Mouse (Mus musculus) heart, embryonic 13.5 days (tissue): ENCODE data around the gene Cyb561. TPM values are rescaled to one million over a fixed set of nuclear protein-coding genes. Genes with fewer than 3 reads are reported as not detected.

Experiments
- ATAC-seq: fragments of 200-750 bp; cut with Nextera tagmentation; 2 replicates; pipeline ENCODE4 v1.8.0; 2017; ENCODE audit warnings: moderate TSS enrichment; ENCODE audit not compliant: insufficient number of reproducible peaks, low FRiP score, low TSS enrichment; ENCODE audit errors: extremely low read depth
- H3K27ac ChIP-seq: fragments of 300-500 bp; sonication (generic); replicated peaks from 2 replicates; pipeline ENCODE4 v1.5.1; 2015; ENCODE audit warnings: moderate library complexity, mild to moderate bottlenecking, inconsistent platforms
- H3K27me3 ChIP-seq: fragments of 300-500 bp; sonication (generic); replicated peaks from 2 replicates; pipeline ENCODE4 v1.6.1; 2015; ENCODE audit warnings: mild to moderate bottlenecking, inconsistent platforms
- H3K36me3 ChIP-seq: fragments of 300-500 bp; sonication (generic); 2 replicates; pipeline ENCODE4 v1.6.1; 2015; ENCODE audit warnings: mild to moderate bottlenecking, inconsistent platforms
- H3K4me1 ChIP-seq: fragments of 300-500 bp; sonication (generic); 2 replicates; pipeline ENCODE4 v1.6.1; 2015; ENCODE audit warnings: inconsistent platforms
- H3K4me2 ChIP-seq: fragments of 300-500 bp; sonication (generic); 2 replicates; pipeline ENCODE4 v1.6.1; 2015; ENCODE audit warnings: inconsistent platforms, mild to moderate bottlenecking, moderate library complexity
- H3K4me3 ChIP-seq: fragments of 300-500 bp; sonication (generic); 2 replicates; pipeline ENCODE4 v1.5.1; 2015; ENCODE audit warnings: moderate library complexity, mild to moderate bottlenecking, inconsistent platforms
- H3K9ac ChIP-seq: fragments of 300-500 bp; sonication (generic); 2 replicates; pipeline ENCODE4 v1.6.1; 2015; ENCODE audit warnings: inconsistent platforms, mild to moderate bottlenecking, moderate library complexity
- H3K9me3 ChIP-seq: fragments of 300-500 bp; sonication (generic); 2 replicates; pipeline ENCODE4 v1.6.1; 2016; ENCODE audit warnings: inconsistent platforms
- WGBS: fragments of 180-500 bp; shearing (Covaris S2); methylation state at CpG from one replicate; pipeline ENCODE4 v1.1.7; 2015; ENCODE audit warnings: mixed read lengths; 5-methylcytosine and 5-hydroxymethylcytosine counted together
- polyA plus RNA-seq: library from polyadenylated mRNA; unstranded; fragments of >200 nt; fragmentation: Nextera tagmentation; extraction: Ambion mirVana; gene quantifications from 2 replicates; pipeline ENCODE4 v1.2.1, GENCODE M21; 2015

The Cyb561 gene
- polyA plus RNA-seq, 1 experiment from 2014 or later, result 5.2 TPM

DNA sequence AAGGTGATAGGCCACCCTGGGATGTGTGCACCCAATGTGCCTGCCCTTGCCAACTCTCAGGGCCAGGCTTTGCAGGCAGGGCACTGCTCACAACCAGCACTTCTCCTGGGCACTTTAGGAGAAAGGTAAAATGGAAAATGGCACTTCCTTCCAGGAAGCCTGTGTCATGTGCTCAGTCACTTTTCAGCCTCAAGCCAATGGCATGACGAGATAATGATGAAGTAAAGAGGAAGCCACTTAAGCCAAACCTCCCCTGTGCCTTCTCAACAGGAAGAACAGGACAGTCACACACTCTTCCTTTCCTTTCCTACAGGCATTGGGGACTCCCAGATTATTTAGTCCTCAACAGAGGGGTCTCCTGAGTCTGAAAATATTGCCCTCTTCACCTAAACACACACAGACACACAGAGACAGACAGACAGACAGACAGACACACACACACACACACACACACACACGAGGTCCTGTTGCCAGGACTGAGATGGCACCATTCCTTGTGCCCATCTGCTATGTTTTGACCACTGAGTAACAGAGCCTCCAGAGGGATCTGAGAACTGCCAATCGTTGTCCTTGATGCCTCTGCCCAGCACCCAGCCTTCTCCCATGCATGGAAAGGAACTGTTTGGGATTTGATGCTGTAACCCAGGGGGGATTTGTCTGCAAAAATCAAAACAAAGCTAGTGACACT is 32.9 kb downstream of the Cyb561 start:
- no peak overlapping the region for H3K9ac ChIP-seq
- H3K9me3 ChIP-seq, result no peaks in the 10 kb centered on the region
- H3K36me3 ChIP-seq, result peaks cover 90% of the 10 kb centered on the region
- H3K27ac ChIP-seq, result no peak overlapping the region
- H3K27me3 ChIP-seq, result no peaks in the 10 kb centered on the region
- ATAC-seq, result no peak
- H3K4me3 ChIP-seq, result no peak overlapping the region
- no peak overlapping the region for H3K4me2 ChIP-seq
- peaks cover 6% of the 10 kb centered on the region; the same call in 1 of the 2 replicates for H3K4me1 ChIP-seq
- 75% methylated on average over 3 of the region's 3 CpGs for WGBS

DNA sequence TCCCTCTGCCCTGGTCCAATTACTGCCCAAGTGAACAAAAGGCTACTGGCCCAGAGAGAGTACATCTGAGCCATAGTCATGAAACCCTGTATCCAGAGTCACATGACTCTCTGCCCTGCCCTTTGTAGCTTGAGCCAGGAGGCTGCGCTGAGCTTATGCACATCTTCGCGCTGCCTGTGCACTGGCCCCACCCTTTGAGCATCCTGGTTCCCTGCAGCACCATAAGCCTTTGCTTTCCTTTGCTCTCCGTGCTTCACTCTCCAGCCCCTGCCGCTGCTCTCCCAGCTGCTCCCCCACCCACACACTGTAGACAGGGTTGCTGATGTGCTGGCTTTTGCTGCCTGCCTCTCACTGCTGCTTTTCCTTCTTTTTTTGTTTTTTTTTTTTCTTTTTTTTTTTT is 39.6 kb downstream of the Cyb561 start:
- no peak for ATAC-seq

DNA sequence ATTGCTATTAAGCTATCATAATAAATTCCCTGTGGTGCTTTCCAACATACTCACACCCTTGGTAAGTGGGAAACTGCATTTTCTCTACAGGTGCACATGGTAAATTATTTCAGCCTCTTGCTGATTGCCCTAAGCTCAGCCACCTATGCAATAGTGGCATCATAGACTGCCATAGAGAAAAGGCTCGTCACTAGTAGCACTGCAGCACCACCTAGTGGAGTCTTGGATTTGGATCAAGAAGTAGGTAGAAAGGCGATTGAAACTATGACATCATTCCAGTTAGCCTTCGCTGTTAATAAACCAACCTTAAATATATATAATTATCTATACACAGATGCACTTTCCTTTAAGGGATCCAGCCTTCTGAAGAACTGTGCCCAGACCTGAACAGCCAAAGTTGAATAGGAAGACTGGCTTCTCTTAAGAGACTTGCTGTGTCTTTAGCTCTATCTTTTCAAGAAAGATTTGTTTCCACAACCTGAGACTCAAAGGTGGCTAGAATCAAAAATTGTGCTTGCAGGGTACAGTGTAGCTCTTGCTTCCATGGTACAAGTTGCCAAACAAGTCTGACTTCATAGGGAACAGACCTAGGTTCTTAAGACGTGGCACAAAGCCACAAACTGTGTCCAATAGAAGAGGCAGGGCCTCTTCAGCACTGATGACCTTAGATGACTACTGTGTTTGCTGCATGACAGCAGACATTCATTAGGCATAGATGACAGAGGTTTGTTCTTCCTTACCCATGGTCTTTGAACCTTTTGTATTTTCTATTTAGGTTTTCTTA is 41.4 kb downstream of the Cyb561 start:
- no peak overlapping the region for H3K9ac ChIP-seq
- H3K27me3 ChIP-seq, result no peaks in the 10 kb centered on the region
- H3K36me3 ChIP-seq, result peaks cover 73% of the 10 kb centered on the region
- no peak for ATAC-seq
- H3K4me2 ChIP-seq, result no peak overlapping the region
- 35% methylated on average over 4 of the region's 4 CpGs for WGBS
- H3K4me1 ChIP-seq, result no peaks in the 10 kb centered on the region
- H3K9me3 ChIP-seq, result no peaks in the 10 kb centered on the region
- H3K27ac ChIP-seq, result no peak overlapping the region
- no peak overlapping the region for H3K4me3 ChIP-seq

More for the DNA sequence above, 39.6 kb downstream of the Cyb561 start:
- Histone ChIP-seq H3K9me3 (no peaks in the 10 kb centered on the region), H3K9ac (no peak overlapping the region), H3K4me1 (peaks cover 6% of the 10 kb centered on the region; the same call in 1 of the 2 replicates), H3K4me2 (no peak overlapping the region), H3K27ac (no peak overlapping the region), H3K4me3 (no peak overlapping the region), H3K36me3 (peaks cover 82% of the 10 kb centered on the region), H3K27me3 (no peaks in the 10 kb centered on the region)
- 63% methylated on average over 5 of the region's 5 CpGs for WGBS

DNA sequence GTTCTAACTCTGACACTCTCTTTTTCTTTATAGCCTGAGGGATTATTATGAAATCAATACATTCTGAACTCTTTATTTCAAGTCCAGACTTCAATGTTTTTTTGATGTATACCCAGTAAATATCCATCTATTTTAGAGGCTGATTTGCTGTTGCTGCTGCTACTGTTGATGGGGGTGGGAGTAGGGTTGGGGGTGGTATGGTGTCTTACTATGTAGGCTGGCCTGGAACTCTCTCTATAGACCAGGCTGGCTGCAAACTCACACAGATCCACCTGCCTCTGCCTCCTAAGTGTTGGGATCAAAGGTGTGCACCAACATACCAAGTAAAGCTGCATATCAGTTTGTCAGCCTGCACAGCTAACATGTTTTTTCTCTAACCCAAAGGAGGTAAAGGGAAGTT is 42.0 kb downstream of the Cyb561 start:
- Histone ChIP-seq H3K4me1 (0 out of 2 replicates have a peak, but pooled peaks cover 2% of the 10 kb centered on the region), H3K27ac (no peak overlapping the region), H3K36me3 (peaks cover 67% of the 10 kb centered on the region), H3K4me3 (no peak overlapping the region), H3K9ac (no peak overlapping the region), H3K9me3 (no peaks in the 10 kb centered on the region), H3K27me3 (no peaks in the 10 kb centered on the region), H3K4me2 (no peak overlapping the region)
- ATAC-seq, result no peak

DNA sequence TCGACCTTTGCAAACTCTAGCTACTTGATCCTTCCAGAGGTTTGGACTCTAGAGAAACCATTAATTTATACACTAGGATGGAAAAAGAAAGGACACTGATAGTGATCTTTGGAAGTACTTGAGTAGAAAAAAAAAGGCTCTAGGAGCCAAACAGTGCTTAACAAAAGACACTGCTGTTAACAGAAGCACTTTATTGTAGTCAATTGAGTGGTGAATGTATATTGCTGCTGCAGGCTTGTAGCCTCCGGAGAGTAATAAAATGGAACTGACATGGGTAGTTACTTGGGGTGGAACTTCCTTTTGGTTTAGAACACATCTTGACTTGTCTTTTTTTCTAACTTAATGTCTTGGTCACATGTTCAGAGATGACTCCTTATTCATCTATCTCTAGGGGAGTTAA is 43.5 kb downstream of the Cyb561 start:
- Histone ChIP-seq H3K36me3 (peaks cover 54% of the 10 kb centered on the region), H3K27ac (no peak overlapping the region), H3K4me2 (no peak overlapping the region), H3K9me3 (no peaks in the 10 kb centered on the region), H3K4me3 (no peak overlapping the region), H3K9ac (no peak overlapping the region), H3K4me1 (peaks cover 14% of the 10 kb centered on the region), H3K27me3 (no peaks in the 10 kb centered on the region)
- ATAC-seq, result no peak
- 74% methylated on average over 2 of the region's 2 CpGs for WGBS

DNA sequence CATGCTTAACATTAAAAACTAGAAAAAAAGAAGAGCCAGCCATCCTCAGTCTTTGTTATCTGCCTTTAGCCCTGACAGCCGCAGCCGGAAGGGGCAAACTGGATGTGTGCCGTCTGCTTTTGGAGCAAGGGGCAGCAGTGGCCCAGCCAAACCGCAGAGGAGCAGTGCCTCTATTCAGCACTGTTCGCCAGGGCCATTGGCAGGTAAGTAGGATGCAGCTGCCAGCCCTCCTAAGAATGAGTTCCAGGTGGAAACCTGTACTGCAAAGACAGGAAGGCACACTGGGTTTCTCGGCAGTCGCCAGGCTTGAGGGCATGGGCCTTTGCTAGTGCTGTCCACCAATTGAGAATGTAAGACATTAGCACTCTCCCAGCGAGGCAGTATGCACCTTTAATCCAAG is 44.2 kb downstream of the Cyb561 start:
- no peak for ATAC-seq
- Histone ChIP-seq H3K27me3 (no peaks in the 10 kb centered on the region), H3K9me3 (no peaks in the 10 kb centered on the region), H3K4me3 (no peak overlapping the region), H3K9ac (no peak overlapping the region), H3K27ac (no peak overlapping the region), H3K4me2 (no peak overlapping the region), H3K4me1 (peaks cover 14% of the 10 kb centered on the region), H3K36me3 (peaks cover 56% of the 10 kb centered on the region)
- WGBS, result 81% methylated on average over 8 of the region's 8 CpGs

DNA sequence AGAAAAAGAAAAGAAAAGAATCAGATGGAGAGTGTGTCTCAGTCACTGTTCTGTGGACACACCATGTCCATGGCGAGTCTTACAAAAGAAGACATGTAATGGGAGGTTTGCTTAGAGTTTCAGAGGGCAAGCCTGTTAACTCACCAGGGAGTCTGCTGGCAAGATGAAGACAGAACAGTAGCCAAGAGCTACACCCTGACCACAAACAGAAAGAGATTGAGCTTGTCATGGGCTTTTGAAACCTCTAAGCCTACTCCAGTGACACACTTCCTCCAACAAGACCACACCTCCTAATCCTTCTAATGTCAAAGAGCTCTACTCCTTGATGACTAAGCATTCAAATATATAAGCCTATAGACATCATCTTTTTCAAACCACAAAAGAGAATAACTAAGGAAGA is 45.8 kb downstream of the Cyb561 start:
- WGBS, result 89% methylated on average over 1 of the region's 1 CpGs
- peaks cover 56% of the 10 kb centered on the region for H3K36me3 ChIP-seq
- H3K27me3 ChIP-seq, result no peaks in the 10 kb centered on the region
- no peak overlapping the region for H3K4me3 ChIP-seq
- H3K9me3 ChIP-seq, result no peaks in the 10 kb centered on the region
- no peak overlapping the region for H3K9ac ChIP-seq
- H3K4me1 ChIP-seq, result peaks cover 14% of the 10 kb centered on the region
- H3K27ac ChIP-seq, result no peak overlapping the region
- no peak for ATAC-seq
- no peak overlapping the region for H3K4me2 ChIP-seq

DNA sequence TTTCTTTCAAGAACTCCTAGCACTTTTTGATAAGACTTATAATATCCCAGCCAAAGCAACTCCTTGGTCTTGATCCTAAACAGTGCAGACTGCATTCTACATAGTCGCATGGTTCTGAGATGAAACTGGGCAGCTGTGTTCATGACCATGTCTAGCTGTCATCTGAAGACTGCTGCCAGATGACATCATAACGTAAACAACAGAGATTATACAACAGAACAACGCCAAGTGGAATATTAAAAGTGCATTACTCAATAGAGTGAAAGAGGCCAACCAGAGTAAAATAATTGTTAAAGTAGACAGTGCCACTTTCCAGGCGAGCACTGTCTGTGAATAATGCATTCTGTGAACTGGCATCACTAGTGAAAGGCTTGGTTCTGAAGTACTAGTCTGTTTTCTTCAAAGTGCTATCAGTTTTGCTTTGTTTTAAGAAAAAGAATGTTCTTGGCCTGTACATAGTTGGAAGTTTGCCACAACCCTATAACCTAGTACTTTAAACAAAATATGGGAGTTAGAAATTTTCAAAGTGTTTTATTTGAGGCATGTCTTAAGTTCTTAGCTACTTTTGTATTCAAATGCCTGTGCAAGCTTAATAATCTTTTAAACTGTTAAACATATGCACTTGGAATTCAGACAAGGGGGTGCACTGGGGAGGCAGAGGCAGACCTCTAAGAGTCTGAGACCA is 47.5 kb downstream of the Cyb561 start:
- peaks cover 58% of the 10 kb centered on the region for H3K36me3 ChIP-seq
- WGBS, result 39% methylated on average over 4 of the region's 4 CpGs
- no peak overlapping the region for H3K4me3 ChIP-seq
- H3K4me2 ChIP-seq, result no peak overlapping the region
- no peaks in the 10 kb centered on the region for H3K9me3 ChIP-seq
- peak overlapping the region; percentile 70 for H3K27ac ChIP-seq
- H3K9ac ChIP-seq, result no peak overlapping the region
- H3K4me1 ChIP-seq, result peaks cover 20% of the 10 kb centered on the region
- ATAC-seq, result no peak
- no peaks in the 10 kb centered on the region for H3K27me3 ChIP-seq

DNA sequence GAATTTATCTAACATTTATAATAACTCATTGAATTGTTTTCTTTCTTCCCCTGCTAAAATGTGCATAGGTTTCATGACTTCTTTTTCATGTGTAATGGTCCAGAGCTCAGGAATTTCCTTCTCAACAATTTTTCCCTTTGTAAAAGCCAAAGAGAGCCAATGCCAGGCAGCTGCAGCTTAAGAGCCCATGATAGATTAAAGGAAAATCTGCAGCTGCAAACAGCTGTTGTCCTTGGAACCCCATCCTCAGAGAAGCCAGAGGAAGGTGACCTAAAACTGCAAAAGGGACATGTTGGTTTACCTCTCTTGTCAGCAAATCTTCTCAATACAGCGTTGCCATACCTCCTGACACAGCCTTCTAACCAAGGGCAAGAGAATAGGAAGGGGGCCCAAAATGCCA is 50.2 kb downstream of the Cyb561 start:
- no peak overlapping the region for H3K9ac ChIP-seq
- H3K4me3 ChIP-seq, result no peak overlapping the region
- WGBS, result 84% methylated on average over 1 of the region's 1 CpGs
- no peaks in the 10 kb centered on the region for H3K27me3 ChIP-seq
- ATAC-seq, result no peak
- 0 out of 2 replicates have a peak overlapping the region, but pooled peaks have one; percentile 4 for H3K27ac ChIP-seq
- no peaks in the 10 kb centered on the region for H3K9me3 ChIP-seq
- no peak overlapping the region for H3K4me2 ChIP-seq
- H3K4me1 ChIP-seq, result peaks cover 24% of the 10 kb centered on the region
- peaks cover 64% of the 10 kb centered on the region for H3K36me3 ChIP-seq

DNA sequence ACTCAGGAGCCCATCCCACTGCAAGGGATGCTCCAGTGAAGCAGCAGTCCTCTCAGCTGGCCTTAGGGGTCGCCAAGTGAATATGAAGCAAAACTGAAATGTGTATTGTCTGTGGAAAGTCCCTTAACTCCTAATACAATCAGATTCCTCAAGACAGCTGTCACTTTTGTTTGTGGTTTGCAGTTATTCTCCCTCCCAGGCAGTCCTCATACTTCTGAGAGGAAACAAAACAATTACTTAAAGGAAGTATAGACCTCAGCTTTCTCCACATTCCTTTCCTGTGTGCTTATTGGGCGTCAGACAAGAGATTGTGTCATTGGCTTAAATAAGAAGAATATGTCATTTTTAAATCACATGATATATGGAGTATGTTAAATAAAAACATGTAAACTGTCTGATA is 51.6 kb downstream of the Cyb561 start:
- Histone ChIP-seq H3K9me3 (no peaks in the 10 kb centered on the region), H3K4me2 (no peak overlapping the region), H3K36me3 (peaks cover 74% of the 10 kb centered on the region), H3K4me1 (peaks cover 24% of the 10 kb centered on the region), H3K9ac (no peak overlapping the region), H3K27ac (peak overlapping the region; percentile 42; the same call in 1 of the 2 replicates), H3K4me3 (no peak overlapping the region), H3K27me3 (no peaks in the 10 kb centered on the region)
- WGBS, result 67% methylated on average over 2 of the region's 2 CpGs
- no peak for ATAC-seq

DNA sequence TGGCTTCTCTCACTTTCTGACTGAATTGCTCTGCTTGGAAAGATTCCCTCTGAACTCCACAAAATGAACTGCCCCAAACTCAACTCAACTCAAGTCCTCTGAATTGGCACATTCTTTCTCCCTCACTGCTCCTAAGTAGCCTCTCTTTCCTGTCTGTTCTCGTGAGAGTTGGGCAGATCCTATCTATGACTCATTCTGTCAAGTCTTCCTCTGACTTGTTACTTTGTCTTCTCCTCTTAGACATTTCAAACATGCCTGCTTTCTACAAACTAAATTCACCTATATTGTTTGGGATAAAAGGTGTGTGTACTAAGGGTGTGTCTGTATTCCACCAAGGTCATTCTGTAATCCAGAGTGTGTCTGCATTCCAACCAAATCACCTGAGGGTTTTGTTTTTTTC is 54.0 kb downstream of the Cyb561 start:
- no peaks in the 10 kb centered on the region for H3K9me3 ChIP-seq

More for the DNA sequence above, 54.0 kb downstream of the Cyb561 start:
- H3K4me2 ChIP-seq, result no peak overlapping the region
- peaks cover 10% of the 10 kb centered on the region; the same call in 1 of the 2 replicates for H3K4me1 ChIP-seq
- H3K27ac ChIP-seq, result no peak overlapping the region
- peaks cover 84% of the 10 kb centered on the region for H3K36me3 ChIP-seq
- 39% methylated on average over 1 of the region's 1 CpGs for WGBS
- no peak overlapping the region for H3K9ac ChIP-seq
- no peak overlapping the region for H3K4me3 ChIP-seq
- ATAC-seq, result no peak
- H3K27me3 ChIP-seq, result no peaks in the 10 kb centered on the region
